Mouse (Mus musculus) ES-E14 (cell line): ENCODE measurements around the gene Phyhd1. TPM values are rescaled to one million over a fixed set of nuclear protein-coding genes. Genes with fewer than 3 reads are reported as not detected.

ENCODE experiments used
- DNase-seq: peaks from one replicate; pipeline ENCODE4 v3.0.0-alpha.2; 2013; ENCODE audit warnings: low read depth, low spot score
- H3K27ac ChIP-seq: 2 replicates; pipeline ENCODE4 v1.5.1; 2012; ENCODE audit warnings: low read depth, mild to moderate bottlenecking, low read length, moderate library complexity, mixed read lengths; ENCODE audit not compliant: poor library complexity, insufficient read depth, severe bottlenecking
- H3K36me3 ChIP-seq: 2 replicates; pipeline ENCODE4 v1.6.1; 2012; ENCODE audit warnings: mild to moderate bottlenecking, low read length, moderate library complexity, mixed read lengths; ENCODE audit not compliant: control insufficient read depth, poor library complexity, insufficient read depth, severe bottlenecking
- H3K4me1 ChIP-seq, 2 experiments: fragments of 150-350 bp in 1 of 2; sonication (generic) in 1 of 2; 2 replicates each; pipeline ENCODE4 v1.6.1; 2012; ENCODE audit warnings: low read length in 2 of 2, mild to moderate bottlenecking in 1 of 2, mixed read lengths in 1 of 2; ENCODE audit not compliant: control insufficient read depth in 2 of 2, insufficient read depth in 2 of 2, poor library complexity in 1 of 2
- H3K4me3 ChIP-seq, 2 experiments: fragments of 150-350 bp in 1 of 2; sonication (generic) in 1 of 2; 2 replicates each; pipeline ENCODE4 v1.5.1; 2012; ENCODE audit warnings: low read length in 2 of 2, low read depth in 1 of 2, mild to moderate bottlenecking in 1 of 2, mixed read lengths in 1 of 2; ENCODE audit not compliant: insufficient read depth in 1 of 2, poor library complexity in 1 of 2, severe bottlenecking in 1 of 2
- H3K9ac ChIP-seq: 2 replicates; pipeline ENCODE4 v1.6.1; 2012; ENCODE audit warnings: low read depth, mild to moderate bottlenecking, low read length, mixed read lengths; ENCODE audit not compliant: poor library complexity, insufficient read depth, severe bottlenecking
- H3K9me3 ChIP-seq: fragments of 150-350 bp; sonication (generic); 2 replicates; pipeline ENCODE4 v1.6.1; 2012; ENCODE audit warnings: low read depth, mild to moderate bottlenecking, low read length; ENCODE audit not compliant: control insufficient read depth, insufficient read depth
- CHD2 ChIP-seq: IDR thresholded peaks from 2 replicates; pipeline ENCODE4 v1.6.1; 2014; ENCODE audit warnings: mild to moderate bottlenecking, low read depth, low read length, inconsistent platforms
- HCFC1 ChIP-seq: IDR thresholded peaks from 2 replicates; pipeline ENCODE4 v1.6.1; 2012; ENCODE audit warnings: low read length, inconsistent platforms, borderline replicate concordance; ENCODE audit not compliant: insufficient read depth
- MAFK ChIP-seq: IDR thresholded peaks from 2 replicates; pipeline ENCODE4 v1.6.1; 2014; ENCODE audit warnings: mild to moderate bottlenecking, low read depth, low read length, inconsistent platforms; ENCODE audit not compliant: insufficient read depth
- ZC3H11A ChIP-seq: IDR thresholded peaks from 2 replicates; pipeline ENCODE4 v1.6.1; 2012; ENCODE audit warnings: low read depth, mild to moderate bottlenecking, inconsistent platforms, low read length, borderline replicate concordance
- ZNF384 ChIP-seq: IDR thresholded peaks from 2 replicates; pipeline ENCODE4 v1.6.1; 2012; ENCODE audit warnings: low read depth, low read length, inconsistent platforms
- in situ Hi-C, 2 experiments: fragments of 600-800 bp; cut with MboI; formaldehyde crosslinking; loops; one replicate each; pipeline ENCODE4 v1.15.1; 2025; ENCODE audit warnings: low sequenced_read_pairs in 2 of 2, inconsistent platforms in 1 of 2; ENCODE audit not compliant: unreplicated experiment in 2 of 2
- total RNA-seq: library from RNA; depleted of rRNA; stranded (reverse); fragments of 300-350 nt; gene quantifications from 2 replicates; pipeline ENCODE4 v1.2.3, GENCODE M21; 2012

The Phyhd1 gene
- total RNA-seq, 1 experiment, result 2.7 TPM

DNA sequence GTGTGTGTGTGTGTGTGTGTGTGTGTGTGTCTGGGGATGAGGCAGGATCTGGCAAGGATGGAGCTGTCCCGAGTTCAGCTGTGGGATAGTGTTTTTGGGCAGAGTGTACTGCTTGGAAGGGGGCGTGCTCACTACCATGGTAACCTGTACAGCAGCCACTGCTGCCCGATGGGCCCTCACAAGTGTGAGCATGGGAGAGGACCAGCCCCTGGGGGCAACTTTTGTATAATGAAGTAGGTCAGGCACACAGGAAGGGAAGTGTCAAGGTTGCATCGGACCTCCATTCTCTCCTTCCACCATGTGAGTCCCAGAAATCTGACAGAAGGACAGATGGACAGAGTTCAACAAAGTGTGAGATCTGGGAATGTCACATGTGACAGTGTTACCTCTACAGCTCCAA, 18.3 kb upstream of the Phyhd1 start:
- no peak for DNase-seq
- Histone ChIP-seq H3K9ac (no peak overlapping the region), H3K4me1 (peaks cover 4 to 27% of the 10 kb centered on the region in 2 experiments), H3K36me3 (peaks cover 10% of the 10 kb centered on the region; the same call in 1 of the 2 replicates), H3K27ac (no peak overlapping the region), H3K9me3 (no peaks in the 10 kb centered on the region), H3K4me3 (no peak overlapping the region)
- in situ Hi-C loops, result no loop called here
- TF ChIP-seq MAFK (no peak), HCFC1 (no peak), ZNF384 (no peak)

GRCm38 (mm10) chr2:30249182-30249581, 16.8 kb upstream of the Phyhd1 start:
- in situ Hi-C loops, result no loop called here
- Histone ChIP-seq H3K9me3 (no peaks in the 10 kb centered on the region), H3K9ac (no peak overlapping the region), H3K36me3 (peaks cover 7% of the 10 kb centered on the region; the same call in 1 of the 2 replicates), H3K4me3 (no peak overlapping the region), H3K4me1 (peaks cover 4 to 26% of the 10 kb centered on the region in 2 experiments), H3K27ac (no peak overlapping the region)
- DNase-seq, result no peak
- TF ChIP-seq ZNF384 (no peak), HCFC1 (no peak), MAFK (no peak), ZC3H11A (no peak), CHD2 (no peak)

DNA sequence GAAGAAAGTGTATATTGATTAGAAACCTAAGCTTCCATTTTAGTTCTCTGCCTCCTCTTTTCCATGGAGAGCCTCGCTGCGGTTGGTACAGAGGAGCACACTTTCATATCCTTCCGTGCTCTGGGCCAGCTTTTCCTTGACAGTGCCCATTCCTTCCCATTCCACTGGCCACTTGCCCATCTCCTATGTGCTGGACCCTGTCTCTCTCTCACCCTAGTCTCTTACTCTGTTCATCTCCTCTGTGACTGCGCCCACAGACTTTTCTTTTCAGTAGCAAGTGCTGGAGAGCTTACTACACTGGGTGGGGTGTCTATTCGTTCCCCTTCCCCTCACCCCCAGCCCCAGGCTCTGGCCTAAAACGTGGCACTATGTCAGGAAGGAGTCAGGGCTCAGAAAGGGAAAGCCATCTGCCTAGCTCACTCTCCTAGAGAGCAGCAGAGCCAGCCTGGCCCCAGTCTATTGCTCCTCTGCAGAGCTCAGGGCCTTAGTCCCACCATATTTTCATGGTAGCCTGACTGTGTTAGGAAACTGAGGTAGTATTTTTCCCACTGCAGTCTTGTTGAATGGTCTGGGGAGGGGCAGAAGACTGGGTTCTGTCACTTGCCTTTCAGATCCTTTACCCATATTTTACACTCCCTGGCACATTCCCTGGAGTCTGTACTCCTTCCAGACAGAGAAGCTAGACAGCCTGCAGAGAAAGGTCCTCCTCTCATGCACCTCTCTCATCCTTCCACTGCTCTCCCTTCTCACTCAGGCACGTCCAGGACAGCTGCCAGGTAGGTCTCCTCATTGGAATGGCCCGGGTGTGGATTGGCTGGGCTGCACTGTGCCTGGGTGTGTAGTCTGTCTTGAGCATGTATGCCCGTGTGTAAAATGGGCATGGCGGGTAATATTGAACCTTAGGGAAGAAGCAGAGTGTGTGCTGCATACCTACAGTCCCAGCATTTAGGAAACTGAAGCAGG, 15.6 kb upstream of the Phyhd1 start:
- no peak overlapping the region for H3K9ac ChIP-seq
- no peak overlapping the region for H3K27ac ChIP-seq
- H3K4me1 ChIP-seq, result peaks cover 4 to 21% of the 10 kb centered on the region in 2 experiments
- no peak overlapping the region for H3K4me3 ChIP-seq
- no peak for TF ChIP-seq ZNF384
- no peak for TF ChIP-seq CHD2
- TF ChIP-seq HCFC1, result no peak
- TF ChIP-seq ZC3H11A, result no peak
- no peak for TF ChIP-seq MAFK
- no peaks in the 10 kb centered on the region for H3K9me3 ChIP-seq
- DNase-seq, result no peak
- in situ Hi-C loops, result no loop called here
- H3K36me3 ChIP-seq, result peaks cover 12% of the 10 kb centered on the region

DNA sequence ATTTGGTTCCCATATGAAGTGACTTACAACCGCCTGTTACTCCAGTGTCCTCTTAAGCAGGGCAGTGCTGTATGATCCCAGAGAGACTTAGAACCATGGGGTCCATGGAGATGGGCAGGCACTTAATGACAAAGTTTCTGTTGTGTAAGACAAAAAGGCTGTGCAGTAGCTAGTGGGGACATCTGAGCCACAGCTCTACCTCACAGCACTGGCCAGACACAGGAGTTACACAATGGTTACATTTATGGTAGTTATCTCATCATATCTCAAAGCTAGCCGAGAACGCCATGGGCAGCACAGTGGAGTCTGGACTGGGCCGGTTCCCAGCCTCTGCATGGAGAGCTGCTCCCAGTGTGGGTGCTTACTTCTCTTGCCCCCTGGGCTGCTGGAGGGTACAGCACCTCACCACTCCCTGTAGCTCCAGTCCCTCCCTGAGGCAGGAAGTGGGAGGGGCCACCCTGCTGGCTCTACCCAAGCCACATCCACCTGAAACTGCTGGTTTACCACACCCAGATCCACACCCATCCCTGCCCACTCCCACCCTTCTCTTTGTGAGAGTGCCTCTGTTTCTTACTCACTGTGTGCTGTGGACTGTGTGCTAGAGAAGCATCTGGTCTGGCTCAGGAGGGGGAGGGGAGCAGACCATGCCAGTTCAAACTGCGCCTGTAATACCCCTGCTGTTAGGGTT, 14.4 kb upstream of the Phyhd1 start:
- Histone ChIP-seq H3K9me3 (no peaks in the 10 kb centered on the region), H3K36me3 (peaks cover 23% of the 10 kb centered on the region), H3K4me1 (peaks cover 4 to 21% of the 10 kb centered on the region in 2 experiments), H3K27ac (peak overlapping the region; percentile 11), H3K4me3 (no peak overlapping the region), H3K9ac (no peak overlapping the region)
- in situ Hi-C loops, result no loop called here
- no peak for TF ChIP-seq ZNF384
- no peak for TF ChIP-seq MAFK
- TF ChIP-seq CHD2, result no peak
- no peak for TF ChIP-seq HCFC1
- no peak for TF ChIP-seq ZC3H11A
- DNase-seq, result peak; percentile 56
